Mouse (Mus musculus): Measurements from ENCODE around the gene Ttc30a2. TPM values are rescaled to one million over a fixed set of nuclear protein-coding genes. Genes with fewer than 3 reads are reported as not detected.

Gene Ttc30a2
- polyA plus RNA-seq, 1 experiment from 2014 or later = 0.61 TPM

GRCm38 (mm10) chr2:75929141-75929540 is 48.8 kb downstream of the Ttc30a2 start:
- Histone ChIP-seq H3K4me2 (ENCODE audit: low read depth, low read length, severe bottlenecking) (no peak overlapping the region), H3K9me3 (ENCODE audit: control insufficient read depth, low read length) (no peaks in the 10 kb centered on the region), H3K27me3 (ENCODE audit: control insufficient read depth, insufficient read depth, low read length) (no peaks in the 10 kb centered on the region), H3K4me3 (ENCODE audit: low read depth, low read length) (no peak overlapping the region), H3K4me1 (replicated peaks; ENCODE audit: control insufficient read depth, insufficient read depth, low read length) (no peaks in the 10 kb centered on the region), H3K36me3 (ENCODE audit: control insufficient read depth, insufficient read depth, low read length) (no peaks in the 10 kb centered on the region; the same call in 1 of the 2 replicates), H3K27ac (ENCODE audit: low read depth, low read length) (no peak overlapping the region), H3K9ac (ENCODE audit: low read length) (no peak overlapping the region)
- DNase-seq (ENCODE audit: low spot score) = no peak
- ATAC-seq (replicated peaks; ENCODE audit: low FRiP score) = no peak
- 90% methylated on average over 2 of the region's 2 CpGs for WGBS

DNA sequence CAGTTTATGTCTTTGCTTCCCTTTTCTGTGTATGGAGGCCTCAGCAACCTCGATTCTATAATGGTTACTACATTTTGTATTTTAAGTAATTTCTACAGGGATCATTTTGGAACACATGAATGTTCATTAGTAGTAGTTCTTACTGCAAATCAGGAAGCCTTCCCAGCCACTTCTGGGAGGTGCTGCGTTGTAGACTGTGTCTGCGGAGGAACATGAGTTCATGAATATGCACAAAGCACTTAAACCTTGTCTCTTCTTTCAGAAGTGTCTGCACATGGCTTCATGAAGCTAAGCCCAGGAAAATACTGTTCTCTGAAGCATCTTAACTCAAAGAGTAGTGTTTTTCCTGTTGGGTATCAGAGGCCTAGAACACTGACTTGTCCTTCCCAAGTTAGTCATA is 50.0 kb downstream of the Ttc30a2 start:
- Histone ChIP-seq H3K9me3 (ENCODE audit: control insufficient read depth, low read length) (no peaks in the 10 kb centered on the region), H3K4me2 (ENCODE audit: low read depth, low read length, severe bottlenecking) (no peak overlapping the region), H3K36me3 (ENCODE audit: control insufficient read depth, insufficient read depth, low read length) (no peaks in the 10 kb centered on the region; the same call in 1 of the 2 replicates), H3K9ac (ENCODE audit: low read length) (no peak overlapping the region), H3K4me3 (ENCODE audit: low read depth, low read length) (no peak overlapping the region), H3K27ac (ENCODE audit: low read depth, low read length) (no peak overlapping the region), H3K4me1 (replicated peaks; ENCODE audit: control insufficient read depth, insufficient read depth, low read length) (no peaks in the 10 kb centered on the region), H3K27me3 (ENCODE audit: control insufficient read depth, insufficient read depth, low read length) (no peaks in the 10 kb centered on the region)
- no peak for ATAC-seq (replicated peaks; ENCODE audit: low FRiP score)
- DNase-seq (ENCODE audit: low spot score) = no peak
- WGBS = 95% methylated on average over 3 of the region's 3 CpGs

GRCm38 (mm10) chr2:75926061-75926460 is 51.9 kb downstream of the Ttc30a2 start:
- no peaks in the 10 kb centered on the region for H3K27me3 ChIP-seq (ENCODE audit: control insufficient read depth, insufficient read depth, low read length)
- no peak for DNase-seq (ENCODE audit: low spot score)
- 80% methylated on average over 5 of the region's 5 CpGs for WGBS

More at GRCm38 (mm10) chr2:75926061-75926460, 51.9 kb downstream of the Ttc30a2 start:
- no peak for ATAC-seq (replicated peaks; ENCODE audit: low FRiP score)
- no peak overlapping the region for H3K9ac ChIP-seq (ENCODE audit: low read length)
- no peak overlapping the region for H3K27ac ChIP-seq (ENCODE audit: low read depth, low read length)
- no peaks in the 10 kb centered on the region for H3K4me1 ChIP-seq (replicated peaks; ENCODE audit: control insufficient read depth, insufficient read depth, low read length)
- H3K36me3 ChIP-seq (ENCODE audit: control insufficient read depth, insufficient read depth, low read length) = no peaks in the 10 kb centered on the region; the same call in 1 of the 2 replicates
- H3K4me3 ChIP-seq (ENCODE audit: low read depth, low read length) = no peak overlapping the region
- no peak overlapping the region for H3K4me2 ChIP-seq (ENCODE audit: low read depth, low read length, severe bottlenecking)
- H3K9me3 ChIP-seq (ENCODE audit: control insufficient read depth, low read length) = no peaks in the 10 kb centered on the region

Other genes with a start within 250 kb of the Ttc30a2 start
- 46.7 and 47.3 TPM in 2 replicates for gene Agps, start 146.0 kb downstream of the Ttc30a2 start, polyA plus RNA-seq (2014; fragmentation: Nextera tagmentation; extraction: Ambion mirVana)
- gene Ttc30b, start 39.6 kb downstream of the Ttc30a2 start, polyA plus RNA-seq (2014; fragmentation: Nextera tagmentation; extraction: Ambion mirVana) = 6.7 and 7.2 TPM in 2 replicates
- 10.6 and 11.2 TPM in 2 replicates for gene Ttc30a1, start 3.8 kb upstream of the Ttc30a2 start, polyA plus RNA-seq (2014; fragmentation: Nextera tagmentation; extraction: Ambion mirVana)

Data from forebrain, embryonic 11.5 days (tissue).